Mouse (Mus musculus) MEL (cell line): ENCODE data around the gene Pkmyt1. TPM values are rescaled to one million over a fixed set of nuclear protein-coding genes. Genes with fewer than 3 reads are reported as not detected.

ENCODE experiments used
- DNase-seq: peaks from one replicate; pipeline ENCODE4 v3.0.0; 2011; ENCODE audit warnings: low read depth, low spot score
- H3K27ac ChIP-seq: 2 replicates; pipeline ENCODE4 v1.5.1; 2012; ENCODE audit warnings: low read depth, mild to moderate bottlenecking, control low read depth, low read length, moderate library complexity; ENCODE audit not compliant: control insufficient read depth
- H3K27me3 ChIP-seq, 2 experiments: fragments of 150-350 bp in 1 of 2; sonication (generic) in 1 of 2; 2 replicates each; pipeline ENCODE4 v1.6.1; 2012; ENCODE audit warnings: low read length in 2 of 2, mild to moderate bottlenecking in 2 of 2, improper control_type of control experiment in 1 of 2, moderate library complexity in 1 of 2; ENCODE audit not compliant: insufficient read depth in 2 of 2, control insufficient read depth in 1 of 2
- H3K36me3 ChIP-seq, 2 experiments: 2 replicates each; pipeline ENCODE4 v1.6.1; 2012 to 2014; ENCODE audit warnings: low read length in 2 of 2, improper control_type of control experiment in 1 of 2, inconsistent platforms in 1 of 2, mild to moderate bottlenecking in 1 of 2; ENCODE audit not compliant: insufficient read depth in 2 of 2, control insufficient read depth in 1 of 2
- H3K4me1 ChIP-seq, 2 experiments: fragments of 150-350 bp in 1 of 2; sonication (generic) in 1 of 2; 2 replicates each; pipeline ENCODE4 v1.6.1; 2012; ENCODE audit warnings: low read length in 2 of 2, improper control_type of control experiment in 1 of 2, mild to moderate bottlenecking in 1 of 2; ENCODE audit not compliant: insufficient read depth in 2 of 2, control insufficient read depth in 1 of 2
- H3K4me3 ChIP-seq, 2 experiments: fragments of 150-350 bp in 1 of 2; sonication (generic) in 1 of 2; 2 replicates each; pipeline ENCODE4 v1.5.1; 2012; ENCODE audit warnings: low read depth in 2 of 2, low read length in 2 of 2, mild to moderate bottlenecking in 2 of 2, moderate library complexity in 2 of 2, control low read depth in 1 of 2, improper control_type of control experiment in 1 of 2; ENCODE audit not compliant: control insufficient read depth in 1 of 2, insufficient read depth in 1 of 2
- H3K79me2 ChIP-seq: 2 replicates; pipeline ENCODE4 v1.6.1; 2012; ENCODE audit warnings: mild to moderate bottlenecking, low read length, moderate library complexity; ENCODE audit not compliant: control insufficient read depth, poor library complexity, insufficient read depth
- H3K9ac ChIP-seq: 2 replicates; pipeline ENCODE4 v1.6.1; 2012; ENCODE audit warnings: low read depth, mild to moderate bottlenecking, control low read depth, low read length, moderate library complexity; ENCODE audit not compliant: control insufficient read depth, poor library complexity, severe bottlenecking
- H3K9me3 ChIP-seq: fragments of 150-350 bp; sonication (generic); replicated peaks from 2 replicates; pipeline ENCODE4 v1.6.1; 2012; ENCODE audit warnings: mild to moderate bottlenecking, low read length, improper control_type of control experiment, moderate library complexity; ENCODE audit not compliant: insufficient read depth
- CHD2 ChIP-seq: IDR thresholded peaks from 2 replicates; pipeline ENCODE4 v1.6.1; 2011; ENCODE audit warnings: low read length, improper control_type of control experiment
- CTCF ChIP-seq, 3 experiments: IDR thresholded peaks in 2 of 3; conservative IDR thresholded peaks in 1 of 3; 2 replicates each; pipeline ENCODE4 v1.5.1; 2011 to 2012; ENCODE audit warnings: low read length in 3 of 3, low read depth in 2 of 3, mild to moderate bottlenecking in 2 of 3, improper control_type of control experiment in 1 of 3, inconsistent platforms in 1 of 3, mixed read lengths in 1 of 3, moderate library complexity in 1 of 3; ENCODE audit not compliant: control insufficient read depth in 1 of 3, insufficient read depth in 1 of 3, poor library complexity in 1 of 3, severe bottlenecking in 1 of 3
- JUND ChIP-seq: IDR thresholded peaks from 2 replicates; pipeline ENCODE4 v1.6.1; 2011; ENCODE audit warnings: low read depth, mild to moderate bottlenecking, improper control_type of control experiment, low read length
- MAFK ChIP-seq: IDR thresholded peaks from 2 replicates; pipeline ENCODE4 v1.6.1; 2011; ENCODE audit warnings: low read depth, mild to moderate bottlenecking, low read length, improper control_type of control experiment, borderline replicate concordance
- MAX ChIP-seq: IDR thresholded peaks from 2 replicates; pipeline ENCODE4 v1.6.1; 2011; ENCODE audit warnings: low read length, improper control_type of control experiment
- MXI1 ChIP-seq: IDR thresholded peaks from 2 replicates; pipeline ENCODE4 v1.6.1; 2011; ENCODE audit warnings: mild to moderate bottlenecking, low read depth, low read length, improper control_type of control experiment
- MYB ChIP-seq: IDR thresholded peaks from 2 replicates; pipeline ENCODE4 v1.6.1; 2011; ENCODE audit warnings: mild to moderate bottlenecking, low read depth, low read length, improper control_type of control experiment
- MYC ChIP-seq: IDR thresholded peaks from 2 replicates; pipeline ENCODE4 v1.6.1; 2011; ENCODE audit warnings: low read depth, mild to moderate bottlenecking, low read length, improper control_type of control experiment, moderate library complexity
- NELFE ChIP-seq: IDR thresholded peaks from 2 replicates; pipeline ENCODE4 v1.6.1; 2011; ENCODE audit warnings: low read depth, low read length, improper control_type of control experiment
- POLR2A ChIP-seq, 2 experiments: IDR thresholded peaks; 2 replicates each; pipeline ENCODE4 v1.6.1; 2011 to 2012; ENCODE audit warnings: low read length in 2 of 2, mild to moderate bottlenecking in 2 of 2, control low read depth in 1 of 2, improper control_type of control experiment in 1 of 2, low read depth in 1 of 2, moderate library complexity in 1 of 2; ENCODE audit not compliant: control insufficient read depth in 1 of 2, insufficient read depth in 1 of 2, poor library complexity in 1 of 2
- SMC3 ChIP-seq: IDR thresholded peaks from 2 replicates; pipeline ENCODE4 v1.6.1; 2011; ENCODE audit warnings: low read depth, low read length, improper control_type of control experiment
- ZMIZ1 ChIP-seq: IDR thresholded peaks from 2 replicates; pipeline ENCODE4 v1.6.1; 2012; ENCODE audit warnings: low read depth, mild to moderate bottlenecking, inconsistent platforms, low read length, improper control_type of control experiment, moderate library complexity
- polyA plus RNA-seq, 2 experiments: library from polyadenylated mRNA; stranded (reverse) in 1 of 2; unstranded in 1 of 2; fragments of >175 nt in 1 of 2; fragments of >200 nt in 1 of 2; gene quantifications; 2 replicates each; pipeline versions ENCODE4 v1.2.1 to v1.2.4; 2012; ENCODE audit warnings: low replicate concordance in 2 of 2, low read depth in 1 of 2; ENCODE audit not compliant: insufficient read length in 2 of 2, insufficient read depth in 1 of 2, missing spikeins in 1 of 2
- total RNA-seq: library from RNA; depleted of rRNA; stranded (reverse); fragments of 300-350 nt; gene quantifications from 2 replicates; pipeline ENCODE4 v1.2.3, GENCODE M21; 2012

The Pkmyt1 gene
- total and polyA plus RNA-seq, 3 experiments: 16.6 to 49.8 TPM; not detected in 1

DNA sequence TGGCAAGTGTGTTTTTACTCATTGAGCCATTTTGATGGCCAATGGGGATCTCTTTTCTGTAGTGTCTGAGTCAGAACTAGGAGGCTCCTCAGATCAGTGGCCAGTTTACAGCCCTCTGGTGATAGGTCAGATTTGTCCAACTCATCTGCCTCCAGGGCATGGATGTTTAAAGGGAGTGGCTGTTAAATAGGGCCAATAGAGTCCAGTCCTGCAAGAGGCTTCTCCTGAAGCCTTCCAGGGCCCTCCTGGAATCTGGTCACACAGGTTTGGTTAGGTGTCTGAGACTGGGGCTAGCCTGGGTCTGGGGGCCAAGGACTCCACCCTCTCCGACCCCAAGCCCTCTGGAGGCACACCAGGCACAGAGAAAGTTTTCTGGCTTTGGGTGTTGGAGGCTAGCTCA lies 31.6 kb upstream of the Pkmyt1 start:
- H3K4me3 ChIP-seq: no peak overlapping the region
- H3K27ac ChIP-seq: no peak overlapping the region
- H3K9me3 ChIP-seq: no peaks in the 10 kb centered on the region
- H3K79me2 ChIP-seq: no peaks in the 10 kb centered on the region; the same call in 1 of the 2 replicates
- no peak for DNase-seq
- no peaks in the 10 kb centered on the region for H3K27me3 ChIP-seq
- H3K4me1 ChIP-seq: peaks cover 5 to 7% of the 10 kb centered on the region in 2 experiments; a peak in 3 of 4 replicates
- no peak overlapping the region for H3K9ac ChIP-seq
- H3K36me3 ChIP-seq: peaks cover 0 to 2% of the 10 kb centered on the region in 2 experiments; a peak in 2 of 4 replicates
- TF ChIP-seq POLR2A (IDR thresholded peaks at IDR 0.05; ENCODE audit: control insufficient read depth in 1 of 2, insufficient read depth in 1 of 2, low read depth in 1 of 2, low read length in 2 of 2, poor library complexity in 1 of 2) (no peak), MXI1 (no peak), MAFK (no peak), MAX (no peak)
- TF ChIP-seq, all 39 proteins: peak for 0

DNA sequence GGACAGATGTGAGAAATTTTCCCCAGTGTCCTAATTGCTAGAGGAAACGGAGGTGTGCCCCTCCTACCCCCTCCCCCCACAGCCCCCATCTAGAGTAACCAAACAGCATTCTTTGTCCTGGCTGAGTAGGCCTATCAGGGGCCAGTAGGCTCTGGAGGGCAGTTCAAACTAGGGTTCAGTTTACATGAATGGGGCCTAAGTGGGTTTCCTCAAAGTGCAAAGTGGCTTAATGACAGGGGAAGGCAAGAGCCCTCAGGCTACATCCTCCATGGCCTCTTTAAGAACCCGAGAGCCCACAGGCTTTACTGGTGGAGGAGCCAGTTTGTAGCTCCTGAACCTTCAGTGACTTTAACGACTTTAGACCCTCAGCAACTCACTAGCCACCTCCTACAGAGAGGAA lies 30.3 kb upstream of the Pkmyt1 start:
- H3K4me1 ChIP-seq: peaks cover 5 to 7% of the 10 kb centered on the region in 2 experiments; a peak in 3 of 4 replicates
- no peaks in the 10 kb centered on the region for H3K9me3 ChIP-seq
- no peak for DNase-seq
- TF ChIP-seq NELFE: no peak
- no peak for TF ChIP-seq CTCF (IDR thresholded peaks at IDR 0.05 in 2 of 3, conservative IDR thresholded peaks at IDR 0.05 in 1 of 3; ENCODE audit: control insufficient read depth in 1 of 3, insufficient read depth in 1 of 3, low read depth in 2 of 3, low read length in 3 of 3, poor library complexity in 1 of 3, severe bottlenecking in 1 of 3)
- TF ChIP-seq ZMIZ1: no peak
- no peak for TF ChIP-seq MYC
- no peak overlapping the region for H3K27ac ChIP-seq
- H3K79me2 ChIP-seq: no peaks in the 10 kb centered on the region; the same call in 1 of the 2 replicates
- H3K9ac ChIP-seq: no peak overlapping the region
- H3K4me3 ChIP-seq: no peak overlapping the region
- peaks cover 0 to 2% of the 10 kb centered on the region in 2 experiments; a peak in 2 of 4 replicates for H3K36me3 ChIP-seq
- H3K27me3 ChIP-seq: no peaks in the 10 kb centered on the region

DNA sequence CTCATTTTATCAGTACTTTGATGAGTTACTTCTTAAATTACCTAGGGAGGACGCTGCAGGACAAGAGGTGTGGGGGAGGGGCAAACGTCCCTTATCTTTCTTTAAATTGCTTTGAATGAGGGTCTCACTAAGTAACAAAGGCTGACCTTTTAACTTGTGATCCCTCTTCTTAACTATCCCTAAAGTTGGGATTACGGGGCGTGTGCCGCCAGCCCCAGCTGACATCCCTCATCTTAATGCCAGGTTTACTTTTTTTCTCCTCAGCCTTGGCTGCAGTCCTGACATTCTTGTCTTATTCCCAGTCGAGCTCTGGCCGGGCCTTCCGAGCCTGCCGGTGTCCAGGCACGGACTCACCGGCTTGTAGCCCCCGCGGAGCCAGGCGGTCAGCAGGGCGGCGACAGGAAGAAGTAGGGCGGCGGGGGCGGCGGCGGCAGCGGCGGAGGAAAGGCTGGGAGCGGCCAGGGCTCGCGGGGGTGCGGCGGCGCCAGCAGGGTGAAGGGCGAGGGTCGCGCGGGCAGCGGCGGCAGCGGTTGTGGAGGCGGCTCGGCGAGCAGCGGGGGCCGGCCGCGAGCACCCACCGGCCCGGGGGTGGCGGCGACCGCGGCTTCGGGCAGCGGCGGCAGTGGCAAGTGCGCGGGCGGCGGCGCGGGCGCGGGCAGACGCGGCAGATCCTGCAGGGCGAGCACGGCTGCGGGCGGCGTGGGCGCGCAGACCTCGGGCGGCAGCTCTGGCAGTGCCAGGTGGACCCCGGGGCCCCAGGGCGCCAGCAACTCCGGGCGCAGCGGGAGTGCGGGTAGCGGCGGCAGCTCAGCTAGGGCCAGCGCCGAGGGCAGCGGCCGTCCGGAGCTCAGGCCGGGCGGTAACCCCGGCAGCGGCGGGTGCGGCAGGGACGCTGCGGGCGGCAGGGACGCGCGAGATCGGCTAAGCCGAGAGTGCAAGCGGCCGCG lies 26.7 kb upstream of the Pkmyt1 start:
- peak overlapping the region; percentile 59 to 67 for H3K4me3 ChIP-seq
- H3K27me3 ChIP-seq: peaks cover 0 to 2% of the 10 kb centered on the region in 2 experiments; a peak in 1 of 4 replicates
- no peak overlapping the region for H3K27ac ChIP-seq
- TF ChIP-seq SMC3 (no peak), CHD2 (0 out of 2 replicates have a peak, but pooled peaks have one; percentile 13), MAFK (no peak), MYB (no peak), JUND (no peak)
- peak; percentile 40 for DNase-seq
- no peaks in the 10 kb centered on the region for H3K9me3 ChIP-seq
- H3K79me2 ChIP-seq: no peaks in the 10 kb centered on the region; the same call in 1 of the 2 replicates
- H3K9ac ChIP-seq: peak overlapping the region; percentile 76
- H3K36me3 ChIP-seq: peaks cover 0 to 2% of the 10 kb centered on the region in 2 experiments; a peak in 1 of 4 replicates
- no peaks in the 10 kb centered on the region for H3K4me1 ChIP-seq
